Mouse (Mus musculus): ENCODE data around the gene Zfp809.
"Not testable (repeated sequence)": the region's sequence is repeated elsewhere in the genome, so short reads cannot be mapped to it uniquely, and the experiment has no call there.

Gene Zfp809

GRCm38 (mm10) chr9:22225581-22226388 is at the start of gene Zfp809:
Gene Zfp809, plus strand, starts transcription at chr9:22225714.
- DNase-seq = peak; percentile 99

- DNase-seq = no peak
Observed at GRCm38 (mm10) chr9:22188025-22188611, 37.4 kb upstream of the Zfp809 start, which contains the start of gene Zfp872. Gene Zfp872, plus strand, starts transcription at chr9:22188090.

GRCm38 (mm10) chr9:22196412-22196811 is 29.1 kb upstream of the Zfp809 start:
- no peak for DNase-seq

- no peak for DNase-seq
Observed at GRCm38 (mm10) chr9:22213785-22214194, 11.7 kb upstream of the Zfp809 start.

- no peak for DNase-seq
Observed at GRCm38 (mm10) chr9:22214549-22214948, 11.0 kb upstream of the Zfp809 start.

- DNase-seq = no peak
Observed at GRCm38 (mm10) chr9:22216705-22217104, 8.8 kb upstream of the Zfp809 start.

GRCm38 (mm10) chr9:22217858-22218493 is 7.5 kb upstream of the Zfp809 start:
- DNase-seq = no peak

GRCm38 (mm10) chr9:22224066-22224465 is 1.4 kb upstream of the Zfp809 start:
- DNase-seq = no peak

- DNase-seq = peak; percentile 33
Observed at GRCm38 (mm10) chr9:22224536-22225503, 694 bp upstream of the Zfp809 start.

- not testable (repeated sequence) for DNase-seq
Observed at GRCm38 (mm10) chr9:22226389-22226673, 817 bp downstream of the Zfp809 start.

- DNase-seq = no peak
Observed at GRCm38 (mm10) chr9:22226846-22227245, 1.3 kb downstream of the Zfp809 start.

GRCm38 (mm10) chr9:22229386-22230026 is 4.0 kb downstream of the Zfp809 start:
- no peak for DNase-seq

- DNase-seq = no peak
Observed at GRCm38 (mm10) chr9:22230061-22230460, 4.5 kb downstream of the Zfp809 start.

- DNase-seq = no peak
Observed at GRCm38 (mm10) chr9:22230556-22230955, 5.0 kb downstream of the Zfp809 start.

GRCm38 (mm10) chr9:22240001-22240400 is 14.5 kb downstream of the Zfp809 start:
- DNase-seq = no peak

- no peak for DNase-seq
Observed at GRCm38 (mm10) chr9:22244242-22244641, 18.7 kb downstream of the Zfp809 start.

- DNase-seq = no peak
Observed at GRCm38 (mm10) chr9:22256579-22256978, 31.1 kb downstream of the Zfp809 start.

- DNase-seq = no peak
Observed at GRCm38 (mm10) chr9:22258784-22259183, 33.3 kb downstream of the Zfp809 start.

- peak; percentile 72 for DNase-seq
Observed at GRCm38 (mm10) chr9:22259184-22260091, 33.9 kb downstream of the Zfp809 start, which contains the start of gene Zfp599. Gene Zfp599, minus strand, starts transcription at chr9:22259895.

- no peak for DNase-seq
Observed at GRCm38 (mm10) chr9:22260092-22260422, 34.5 kb downstream of the Zfp809 start.

- no peak for DNase-seq
Observed at GRCm38 (mm10) chr9:22261594-22261993, 36.1 kb downstream of the Zfp809 start.
